Mouse (Mus musculus) spleen, adult 2 months (tissue): ENCODE results near the gene Pcx.

Source experiments
- CTCF ChIP-seq: fragments of 200-500 bp; IDR thresholded peaks from 2 replicates; pipeline ENCODE4 v1.5.1; 2011; ENCODE audit warnings: mild to moderate bottlenecking, inconsistent platforms; ENCODE audit not compliant: insufficient read depth, insufficient read length, insufficient replicate concordance; ENCODE audit errors: extremely low read depth
- POLR2A ChIP-seq: fragments of 200-500 bp; IDR thresholded peaks from 2 replicates; pipeline ENCODE4 v1.6.1; 2011; ENCODE audit warnings: low read depth, low read length, inconsistent platforms

DNA sequence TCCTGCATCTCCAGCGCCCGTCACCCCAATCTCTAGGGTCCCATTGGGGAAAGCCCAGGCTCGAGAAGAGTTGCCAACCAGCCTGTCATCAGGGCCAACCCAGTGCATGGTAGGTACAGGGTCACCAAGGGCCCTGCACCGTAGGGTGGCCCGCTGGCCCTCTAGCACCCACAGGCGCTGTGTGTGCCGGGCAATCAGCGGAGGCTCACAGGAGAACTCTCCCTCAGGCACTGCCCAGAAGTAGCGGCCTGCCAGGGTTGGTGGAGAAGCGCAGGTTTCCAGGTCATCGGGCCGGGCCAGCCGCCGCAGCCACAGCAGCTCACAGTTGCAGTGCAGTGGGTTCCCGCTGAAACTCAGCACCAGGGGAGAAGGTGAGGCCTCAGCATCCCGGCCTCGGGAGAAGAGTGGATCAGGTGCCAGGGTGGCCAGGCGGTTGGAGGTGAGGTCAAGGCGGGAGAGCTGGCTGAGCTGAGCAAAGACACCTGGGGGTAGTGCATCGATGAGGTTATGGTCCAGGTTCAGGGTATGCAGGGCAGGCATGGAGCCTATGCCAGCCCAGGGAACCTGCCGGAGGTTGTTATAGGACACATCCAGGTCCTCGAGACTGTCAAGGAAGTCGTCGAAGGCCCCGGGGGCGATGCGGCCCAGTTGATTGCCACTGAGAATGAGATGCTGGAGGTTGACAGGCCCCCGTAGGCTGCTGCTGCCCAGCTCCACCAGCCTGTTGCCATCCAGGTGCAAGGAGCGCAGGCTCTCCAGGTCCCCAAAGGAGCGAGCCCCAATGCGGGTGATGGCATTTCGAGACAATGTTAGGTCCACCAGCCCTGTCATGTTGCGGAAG, 103.4 kb downstream of the Pcx start:
- TF ChIP-seq POLR2A = no peak
- no peak for TF ChIP-seq CTCF
